Mouse (Mus musculus): ENCODE data around the gene Btnl6.

DNA sequence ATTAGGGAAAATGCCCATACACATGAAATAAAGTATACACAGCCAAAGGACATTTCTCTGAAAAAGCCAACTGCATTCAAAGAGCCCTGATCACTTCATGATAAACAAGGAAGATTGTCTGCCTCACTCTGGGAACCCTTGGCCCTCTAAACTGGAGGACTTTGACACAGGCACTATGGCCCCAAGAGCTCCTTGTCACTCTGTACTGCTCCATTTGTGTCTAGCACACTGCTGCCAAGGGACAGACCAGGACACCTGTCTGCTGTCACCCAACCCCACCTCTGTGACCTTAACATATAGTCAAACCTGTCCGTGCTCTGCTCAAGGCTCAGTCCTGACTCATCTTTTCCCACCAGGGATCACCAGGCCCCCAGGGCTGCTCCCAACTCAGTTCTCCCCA, 29.6 kb upstream of the Btnl6 start:
- TF ChIP-seq CTCF (IDR thresholded peaks at IDR 0.05; ENCODE audit: extremely low read depth, insufficient read depth, low read length) (no peak), POLR2A (IDR thresholded peaks at IDR 0.05; ENCODE audit: extremely low read depth, insufficient read depth, low read length) (no peak)

Measured in cortical plate, adult 2 months (tissue).